Mouse (Mus musculus) olfactory bulb, adult 2 months (tissue): ENCODE measurements around the gene Phldb2. TPM values are rescaled to one million over a fixed set of nuclear protein-coding genes. Genes with fewer than 3 reads are reported as not detected.

ENCODE experiments used
- H3K27ac ChIP-seq: fragments of 200-500 bp; 2 replicates; pipeline ENCODE4 v1.5.1; 2012; ENCODE audit warnings: low read depth, low read length; ENCODE audit not compliant: insufficient read depth
- H3K4me1 ChIP-seq: fragments of 200-500 bp; 2 replicates; pipeline ENCODE4 v1.6.1; 2012; ENCODE audit warnings: low read length; ENCODE audit not compliant: control insufficient read depth, insufficient read depth
- H3K4me3 ChIP-seq: fragments of 200-500 bp; 2 replicates; pipeline ENCODE4 v1.5.1; 2012; ENCODE audit warnings: mild to moderate bottlenecking, low read depth, low read length, moderate library complexity; ENCODE audit not compliant: insufficient read depth
- CTCF ChIP-seq: fragments of 200-500 bp; IDR thresholded peaks from 2 replicates; pipeline ENCODE4 v1.5.1; 2012; ENCODE audit warnings: low read depth, mild to moderate bottlenecking, low read length, moderate library complexity; ENCODE audit not compliant: insufficient read depth
- POLR2A ChIP-seq: fragments of 200-500 bp; IDR thresholded peaks from 2 replicates; pipeline ENCODE4 v1.6.1; 2012; ENCODE audit warnings: mild to moderate bottlenecking, low read depth, low read length, moderate library complexity; ENCODE audit not compliant: insufficient read depth
- WGBS: fragments of 180-500 bp; shearing (Covaris S2); methylation state at CpG from one replicate; pipeline ENCODE4 v1.1.7; 2018; 5-methylcytosine and 5-hydroxymethylcytosine counted together
- polyA plus RNA-seq: library from polyadenylated mRNA; stranded (reverse); fragments of >200 nt; gene quantifications from 2 replicates; pipeline ENCODE4 v1.2.4, GENCODE M21; 2012; ENCODE audit warnings: low replicate concordance; ENCODE audit not compliant: missing spikeins, insufficient read depth, insufficient read length

Gene Phldb2
- polyA plus RNA-seq, 1 experiment: not detected

- WGBS: 60% methylated on average over 2 of the region's 2 CpGs
- TF ChIP-seq CTCF (no peak), POLR2A (no peak)
- no peaks in the 10 kb centered on the region for H3K4me1 ChIP-seq
- no peak overlapping the region for H3K27ac ChIP-seq
- no peak overlapping the region for H3K4me3 ChIP-seq
Measured at GRCm38 (mm10) chr16:45937381-45937780, 16.0 kb downstream of the Phldb2 start.

GRCm38 (mm10) chr16:45936521-45936920, 16.9 kb downstream of the Phldb2 start:
- Histone ChIP-seq H3K4me1 (no peaks in the 10 kb centered on the region), H3K4me3 (no peak overlapping the region), H3K27ac (no peak overlapping the region)
- WGBS: 56% methylated on average over 2 of the region's 2 CpGs
- TF ChIP-seq CTCF (no peak), POLR2A (no peak)

GRCm38 (mm10) chr16:45935956-45936483, 17.4 kb downstream of the Phldb2 start:
- Histone ChIP-seq H3K4me3 (no peak overlapping the region), H3K4me1 (no peaks in the 10 kb centered on the region), H3K27ac (0 out of 2 replicates have a peak overlapping the region, but pooled peaks have one; percentile 3)
- no peak for TF ChIP-seq CTCF
- no peak for TF ChIP-seq POLR2A
- WGBS: 28% methylated on average over 3 of the region's 3 CpGs

- Histone ChIP-seq H3K4me1 (no peaks in the 10 kb centered on the region), H3K27ac (no peak overlapping the region), H3K4me3 (no peak overlapping the region)
- TF ChIP-seq POLR2A: no peak
- TF ChIP-seq CTCF: no peak
- WGBS: 62% methylated on average over 2 of the region's 2 CpGs
Measured at GRCm38 (mm10) chr16:45934721-45935407, 18.5 kb downstream of the Phldb2 start.

GRCm38 (mm10) chr16:45930308-45930707, 23.1 kb downstream of the Phldb2 start:
- no peak for TF ChIP-seq POLR2A
- no peak for TF ChIP-seq CTCF
- WGBS: 73% methylated on average over 3 of the region's 3 CpGs
- H3K27ac ChIP-seq: no peak overlapping the region
- H3K4me3 ChIP-seq: no peak overlapping the region
- H3K4me1 ChIP-seq: no peaks in the 10 kb centered on the region

- WGBS: 86% methylated on average over 4 of the region's 4 CpGs
- no peaks in the 10 kb centered on the region for H3K4me1 ChIP-seq
- no peak overlapping the region for H3K4me3 ChIP-seq
- no peak for TF ChIP-seq CTCF
- TF ChIP-seq POLR2A: no peak
- no peak overlapping the region for H3K27ac ChIP-seq
Measured at GRCm38 (mm10) chr16:45928090-45928489, 25.3 kb downstream of the Phldb2 start.

- 85% methylated on average over 3 of the region's 3 CpGs for WGBS
- no peak for TF ChIP-seq POLR2A
- TF ChIP-seq CTCF: no peak
- Histone ChIP-seq H3K4me1 (no peaks in the 10 kb centered on the region), H3K4me3 (no peak overlapping the region), H3K27ac (no peak overlapping the region)
Measured at GRCm38 (mm10) chr16:45927601-45928000, 25.8 kb downstream of the Phldb2 start.

- WGBS: 87% methylated on average over 5 of the region's 5 CpGs
- no peak for TF ChIP-seq POLR2A
- TF ChIP-seq CTCF: no peak
- no peaks in the 10 kb centered on the region for H3K4me1 ChIP-seq
- no peak overlapping the region for H3K27ac ChIP-seq
- H3K4me3 ChIP-seq: no peak overlapping the region
Measured at GRCm38 (mm10) chr16:45926875-45927274, 26.5 kb downstream of the Phldb2 start.

GRCm38 (mm10) chr16:45923731-45924424, 29.5 kb downstream of the Phldb2 start:
- peaks cover 2% of the 10 kb centered on the region; the same call in 1 of the 2 replicates for H3K4me1 ChIP-seq
- TF ChIP-seq CTCF: no peak
- no peak for TF ChIP-seq POLR2A
- no peak overlapping the region for H3K27ac ChIP-seq
- no peak overlapping the region for H3K4me3 ChIP-seq
- 76% methylated on average over 6 of the region's 6 CpGs for WGBS
